Mouse (Mus musculus) testis, postnatal 14 days (tissue): ENCODE measurements around the gene Rbms2.
"Not testable (repeated sequence)": the region's sequence is repeated elsewhere in the genome, so short reads cannot be mapped to it uniquely, and the experiment has no call there.

ENCODE experiments used
- DNase-seq: peaks from one replicate; pipeline ENCODE4 v3.0.0; 2021; ENCODE audit warnings: low spot score

The Rbms2 gene

DNA sequence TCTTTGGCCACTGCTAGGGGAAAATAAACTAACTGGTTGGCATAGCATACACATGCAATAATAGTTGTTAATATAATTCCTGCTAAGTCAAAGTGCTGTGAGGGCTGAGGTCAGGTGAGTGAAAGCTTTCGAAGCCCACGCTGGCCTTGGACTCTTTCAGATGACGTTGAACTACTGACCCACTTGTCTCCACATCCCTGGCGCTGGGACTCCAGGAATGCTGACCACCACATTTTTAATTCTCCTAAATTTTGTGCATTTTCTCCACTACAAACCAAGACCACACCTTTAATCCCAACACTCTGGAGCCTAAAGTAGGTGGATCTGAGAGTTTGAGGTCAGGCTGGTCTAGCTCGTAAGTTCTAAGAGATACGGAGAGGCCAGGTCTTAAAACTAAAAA lies 13.0 kb upstream of the Rbms2 start:
- no peak for DNase-seq

- DNase-seq = not testable (repeated sequence)
These were observed 12.1 kb upstream of the Rbms2 start for GRCm38 (mm10) chr10:128192030-128192766.

- DNase-seq = no peak
These were observed 11.4 kb upstream of the Rbms2 start for GRCm38 (mm10) chr10:128191472-128191871.

GRCm38 (mm10) chr10:128188242-128188877 lies 8.3 kb upstream of the Rbms2 start:
- DNase-seq = peak; percentile 42

GRCm38 (mm10) chr10:128187181-128187605 lies 7.1 kb upstream of the Rbms2 start:
- DNase-seq = no peak

GRCm38 (mm10) chr10:128185959-128186358 lies 5.9 kb upstream of the Rbms2 start:
- DNase-seq = peak; percentile 71

DNA sequence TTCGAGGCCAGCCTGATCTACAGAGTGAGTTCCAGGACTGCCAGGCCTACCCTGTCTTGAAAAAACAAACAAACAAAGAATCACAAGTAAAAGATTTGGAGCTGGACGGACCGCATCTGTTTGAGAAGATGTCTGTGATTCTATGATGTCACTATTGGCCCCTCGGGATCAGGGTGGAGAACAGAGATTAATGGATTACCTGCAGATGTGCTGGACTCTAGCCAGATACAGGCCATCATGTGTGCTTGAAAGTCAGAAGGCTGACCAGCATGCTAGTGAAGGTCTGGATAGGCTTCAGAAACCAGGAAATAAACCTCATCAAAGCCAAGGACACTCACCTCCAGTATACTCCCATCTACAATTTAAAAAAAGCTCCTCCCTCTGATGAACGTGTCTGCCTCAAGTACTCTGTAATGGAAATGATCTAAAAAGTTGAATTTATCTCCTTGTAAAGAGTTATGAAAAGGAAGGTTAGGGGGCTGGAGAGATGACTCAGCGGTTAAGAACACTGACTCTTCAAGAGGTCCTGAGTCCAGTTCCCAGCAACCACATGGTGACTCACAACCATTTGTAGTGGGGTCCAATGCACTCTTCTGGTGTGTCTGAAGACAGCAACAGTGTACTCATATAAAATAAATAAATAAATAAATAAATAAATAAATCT lies 5.3 kb upstream of the Rbms2 start:
- no peak for DNase-seq

DNA sequence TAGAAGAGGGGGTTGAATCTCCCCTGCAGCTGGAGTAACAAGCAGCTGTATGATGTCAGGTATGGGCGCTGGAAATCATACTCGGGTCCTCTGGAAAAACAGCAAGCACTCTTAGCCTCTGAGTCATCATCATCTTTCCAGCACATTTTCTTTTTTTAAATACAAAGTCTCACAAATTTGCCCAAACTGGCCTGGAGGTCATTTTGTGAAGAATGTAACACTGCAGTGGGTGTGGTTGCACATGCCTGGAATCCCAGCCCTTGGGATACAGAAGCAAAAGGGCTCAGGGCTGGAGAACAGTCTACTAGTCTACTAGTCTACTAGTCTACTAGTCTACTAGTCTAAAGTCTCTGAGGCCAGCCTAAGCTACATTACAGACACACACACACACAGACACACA lies 4.2 kb upstream of the Rbms2 start:
- DNase-seq = no peak

DNA sequence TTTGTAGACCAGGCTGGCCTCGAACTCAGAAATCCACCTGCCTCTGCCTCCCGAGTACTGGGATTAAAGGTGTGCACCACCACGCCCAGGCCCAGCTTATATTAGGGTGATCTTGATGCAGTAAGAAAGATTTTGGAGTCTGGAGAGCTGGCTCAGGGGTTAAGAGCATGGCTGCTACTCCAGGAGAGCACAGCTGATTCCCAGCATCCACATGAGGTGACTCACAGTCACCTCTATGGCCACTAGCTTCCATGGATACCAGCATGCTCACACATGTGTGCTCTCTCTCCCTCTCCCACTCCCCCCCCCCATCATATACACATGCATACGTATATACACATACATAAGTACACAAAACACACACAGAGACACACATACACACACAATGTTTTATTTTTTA lies 2.8 kb downstream of the Rbms2 start:
- DNase-seq = no peak

GRCm38 (mm10) chr10:128175996-128176755 lies 3.9 kb downstream of the Rbms2 start:
- DNase-seq = peak; percentile 67

- DNase-seq = no peak
These were observed 4.8 kb downstream of the Rbms2 start for GRCm38 (mm10) chr10:128175302-128175701.

DNA sequence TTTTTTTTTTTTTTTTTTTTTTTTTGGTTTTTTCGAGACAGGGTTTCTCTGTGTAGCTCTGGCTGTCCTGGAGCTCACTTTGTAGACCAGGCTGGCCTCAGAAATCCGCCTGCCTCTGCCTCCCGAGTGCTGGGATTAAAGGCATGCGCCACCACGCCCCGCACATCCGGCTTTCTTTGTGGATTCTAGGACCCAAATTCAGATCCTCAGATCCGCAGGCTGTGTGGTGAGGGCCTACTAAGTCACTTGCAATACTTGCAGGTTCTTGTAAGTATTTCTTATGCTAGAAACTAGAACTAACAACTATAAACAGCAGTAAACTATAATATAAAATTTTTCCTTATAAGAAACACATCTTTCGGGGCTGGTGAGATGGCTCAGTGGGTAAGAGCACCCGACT lies 8.7 kb downstream of the Rbms2 start:
- DNase-seq = not testable (repeated sequence)

GRCm38 (mm10) chr10:128167091-128167490 lies 13.0 kb downstream of the Rbms2 start:
- no peak for DNase-seq

GRCm38 (mm10) chr10:128165726-128166125 lies 14.4 kb downstream of the Rbms2 start:
- not testable (repeated sequence) for DNase-seq

DNA sequence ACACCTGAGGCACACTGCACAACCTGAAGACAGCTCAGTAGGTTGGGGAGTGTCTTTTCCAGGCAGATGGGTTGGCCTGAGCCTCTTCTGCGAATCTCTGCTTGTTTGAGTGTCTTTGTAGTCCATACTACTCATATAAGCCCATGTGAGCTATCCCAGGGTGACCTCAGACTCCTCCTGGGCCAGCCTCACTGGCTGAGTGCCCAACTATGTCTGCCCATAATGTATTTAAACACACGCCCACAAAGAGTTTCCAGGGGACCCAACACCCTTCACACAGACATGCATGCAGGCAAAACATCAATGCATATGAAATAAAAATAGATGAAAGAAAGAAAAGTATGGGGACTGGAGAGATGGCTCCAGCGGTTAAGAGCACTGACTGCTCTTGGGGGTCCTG lies 26.1 kb downstream of the Rbms2 start:
- DNase-seq = no peak

- DNase-seq = peak; percentile 49
These were observed 29.2 kb downstream of the Rbms2 start for GRCm38 (mm10) chr10:128150941-128151340.

GRCm38 (mm10) chr10:128149592-128149991 lies 30.5 kb downstream of the Rbms2 start:
- DNase-seq = peak; percentile 83

DNA sequence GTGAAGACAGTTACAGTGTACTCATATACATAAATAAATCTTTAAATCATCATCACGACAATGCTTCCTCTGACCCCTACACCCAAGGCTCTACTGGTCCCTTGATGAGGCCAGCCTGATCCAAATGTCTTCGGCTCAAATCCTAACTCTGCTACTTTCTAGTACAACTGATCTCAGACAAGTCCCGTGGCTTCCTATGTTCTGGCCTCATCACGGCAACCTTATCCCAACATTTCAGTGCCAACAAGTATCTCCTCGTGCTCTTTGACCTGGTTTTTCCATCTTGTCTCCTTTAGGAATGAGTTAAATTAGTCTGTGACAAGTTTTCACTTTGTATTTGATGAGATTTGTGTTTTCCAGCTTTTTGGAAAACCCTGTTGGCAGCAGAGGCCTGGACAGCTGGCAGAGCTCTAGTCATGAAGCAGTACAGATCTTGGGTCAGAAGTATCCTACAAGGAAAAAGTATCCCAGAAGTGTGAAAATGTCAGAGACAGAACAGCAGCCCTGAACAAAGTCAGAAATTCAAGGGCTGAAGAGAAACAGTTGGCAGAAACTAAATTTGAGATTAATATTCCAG lies 31.2 kb downstream of the Rbms2 start:
- DNase-seq = no peak

DNA sequence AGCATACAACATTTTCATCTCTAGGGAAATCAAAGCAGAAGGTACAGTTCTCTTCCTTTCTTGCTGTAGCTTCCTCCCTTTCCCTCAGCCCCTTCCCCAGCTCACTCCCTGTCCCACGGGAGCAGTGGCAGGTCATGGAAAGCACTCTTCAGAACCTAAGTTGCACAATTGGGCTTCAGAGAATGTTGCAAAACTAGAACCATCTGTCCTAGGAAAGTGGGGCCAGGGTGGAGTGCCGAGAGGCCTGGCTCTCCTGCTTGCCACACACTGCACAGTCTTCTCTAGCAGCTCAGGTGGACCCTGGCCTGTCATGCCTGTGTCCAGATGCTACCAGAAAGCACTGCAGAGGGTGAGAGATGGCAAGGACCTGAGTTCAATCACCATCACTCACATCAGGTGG lies 35.1 kb downstream of the Rbms2 start:
- DNase-seq = no peak

GRCm38 (mm10) chr10:128143659-128144058 lies 36.4 kb downstream of the Rbms2 start:
- no peak for DNase-seq

- no peak for DNase-seq
These were observed 37.9 kb downstream of the Rbms2 start for GRCm38 (mm10) chr10:128142165-128142564.
